8 mouse cellular contexts compared by ENCODE assay signal in genomic region chr15:82212752-82213063, GRCm38 (mm10). TPM values are rescaled to one million over a fixed set of nuclear protein-coding genes. Genes with fewer than 3 reads are reported as not detected.
DNase-seq lines count a peak whose midpoint lies in the region; ATAC-seq and TF ChIP-seq lines count a peak whose summit lies in the region.

Gene Shisa8, minus strand, starts transcription at chr15:82212815.

- peak; percentile 24 for DNase-seq in adrenal gland, postnatal 25 days
- no peak for DNase-seq in adrenal gland, adult 8-10 months
- no peak for DNase-seq in lung, postnatal 0 days (ENCODE audit: low spot score)
- DNase-seq in lung, postnatal 36 days, result no peak
- no peak for DNase-seq in frontal cortex, postnatal 36 days (ENCODE audit: low spot score in 2 of 2)
- DNase-seq in ovary, postnatal 36 days (ENCODE audit: low spot score), result no peak

- TF ChIP-seq POLR2A in olfactory bulb, adult 2 months (IDR thresholded peaks at IDR 0.05; ENCODE audit: insufficient read depth, low read depth, low read length), result no peak

- H3K4me1 ChIP-seq in lung, postnatal 0 days (ENCODE audit: insufficient read depth, low read depth, low read length), result peaks cover 3% of the 10 kb centered on the region; the same call in 1 of the 2 replicates
- peaks cover 12% of the 10 kb centered on the region for H3K4me1 ChIP-seq in intestine, embryonic 16.5 days (ENCODE audit: control insufficient read depth, insufficient read depth, low read length)
- peaks cover 50% of the 10 kb centered on the region for H3K4me1 ChIP-seq in olfactory bulb, adult 2 months (ENCODE audit: control insufficient read depth, insufficient read depth, low read length)

- peak within 1 kb of the TSS; percentile 72 for H3K4me2 ChIP-seq in lung, postnatal 0 days (replicated peaks; ENCODE audit: low read depth, low read length)
- H3K4me2 ChIP-seq in intestine, embryonic 16.5 days (ENCODE audit: low read depth, low read length), result peak within 1 kb of the TSS; percentile 90

- H3K27ac ChIP-seq in lung, postnatal 0 days (ENCODE audit: low read length), result no peak within 1 kb of the TSS
- no peak within 1 kb of the TSS for H3K27ac ChIP-seq in intestine, embryonic 16.5 days (ENCODE audit: low read length)
- H3K27ac ChIP-seq in olfactory bulb, adult 2 months (ENCODE audit: insufficient read depth, low read depth, low read length), result peak within 1 kb of the TSS; percentile 92

- no peak within 1 kb of the TSS for H3K9ac ChIP-seq in lung, postnatal 0 days (replicated peaks; ENCODE audit: low read depth)
- H3K9ac ChIP-seq in intestine, embryonic 16.5 days (ENCODE audit: low read depth, low read length), result peak within 1 kb of the TSS; percentile 48

- ATAC-seq in lung, postnatal 0 days, result peak; percentile 18; the same call in 1 of the 2 replicates
- ATAC-seq in intestine, embryonic 16.5 days, result peak; percentile 37

- H3K36me3 ChIP-seq in lung, postnatal 0 days (ENCODE audit: insufficient read depth, low read length), result no peaks in the 10 kb centered on the region
- no peaks in the 10 kb centered on the region for H3K36me3 ChIP-seq in intestine, embryonic 16.5 days (ENCODE audit: control insufficient read depth, insufficient read depth, low read length)

- TF ChIP-seq EP300 in lung, postnatal 0 days (IDR thresholded peaks at IDR 0.05), result no peak

- H3K27me3 ChIP-seq in lung, postnatal 0 days (replicated peaks; ENCODE audit: insufficient read depth, low read length), result peaks cover 68% of the 10 kb centered on the region
- H3K27me3 ChIP-seq in intestine, embryonic 16.5 days (replicated peaks; ENCODE audit: control insufficient read depth, insufficient read depth, low read length), result peaks cover 82% of the 10 kb centered on the region

- peak within 1 kb of the TSS; percentile 42 for H3K4me3 ChIP-seq in lung, postnatal 0 days (ENCODE audit: low read depth, low read length)
- peak within 1 kb of the TSS; percentile 49 for H3K4me3 ChIP-seq in intestine, embryonic 16.5 days (ENCODE audit: low read length)
- H3K4me3 ChIP-seq in olfactory bulb, adult 2 months (ENCODE audit: insufficient read depth, low read depth, low read length), result peak within 1 kb of the TSS; percentile 91

- WGBS in lung, postnatal 0 days, result 6% methylated on average over 17 of the region's 34 CpGs
- under 1% methylated on average over 16 of the region's 34 CpGs for WGBS in intestine, embryonic 16.5 days
- WGBS in olfactory bulb, adult 2 months, result under 1% methylated on average over 34 of the region's 34 CpGs

- no peak for TF ChIP-seq CTCF in lung, postnatal 0 days (IDR thresholded peaks at IDR 0.05)
- no peak for TF ChIP-seq CTCF in olfactory bulb, adult 2 months (IDR thresholded peaks at IDR 0.05; ENCODE audit: insufficient read depth, low read depth, low read length)

- H3K9me3 ChIP-seq in lung, postnatal 0 days (ENCODE audit: low read length), result no peaks in the 10 kb centered on the region
- H3K9me3 ChIP-seq in intestine, embryonic 16.5 days (ENCODE audit: control insufficient read depth, low read length), result no peaks in the 10 kb centered on the region

RNA-seq across cellular contexts. Expression of gene Shisa8, which starts in this region (rescaled TPM):
- total RNA-seq in adrenal gland, postnatal 25 days (2021), result 0.24 and 0.48 TPM in 2 replicates
- total RNA-seq in adrenal gland, adult 8-10 months (2022), result under 1 TPM in 3 of 4 experiments, not detected in 1; 0.14 to 0.24 (median 0.17) TPM
- 0.29 and 0.55 TPM in 2 replicates for polyA plus RNA-seq in lung, postnatal 0 days (2015; fragmentation: Nextera tagmentation; extraction: Ambion mirVana)
- 0.06 and 0.09 TPM in 2 replicates for polyA plus RNA-seq in intestine, embryonic 16.5 days (2015; fragmentation: Nextera tagmentation; extraction: Ambion mirVana)
- polyA plus RNA-seq in olfactory bulb, adult 2 months (2012; ENCODE audit: insufficient read depth, insufficient read length, low replicate concordance, missing spikeins), result not detected in 2 replicates

Comparison
In these comparisons a context has a peak if more than half of its experiments do, and no peak if none do; other contexts are left out.
1. Peak in DNase-seq in adrenal gland, postnatal 25 days; RNA of the gene not detected or under 1 TPM.
2. Peak in ATAC-seq, H3K4me3 ChIP-seq and H3K4me2 ChIP-seq in lung, postnatal 0 days; RNA of the gene not detected or under 1 TPM.
3. Peak in ATAC-seq, H3K4me3 ChIP-seq, H3K9ac ChIP-seq and H3K4me2 ChIP-seq in intestine, embryonic 16.5 days; RNA of the gene not detected or under 1 TPM.